Mouse (Mus musculus) forebrain, embryonic 14.5 days (tissue): Measurements from ENCODE around the gene Cpne6. TPM values are rescaled to one million over a fixed set of nuclear protein-coding genes. Genes with fewer than 3 reads are reported as not detected.

Experiments used
- ATAC-seq: fragments of 200-750 bp; cut with Nextera tagmentation; 2 replicates; pipeline ENCODE4 v1.8.0; 2017; ENCODE audit warnings: mild to moderate bottlenecking, moderate library complexity
- DNase-seq: peaks from one replicate; pipeline ENCODE4 v3.0.0-alpha.2; 2015; ENCODE audit warnings: low spot score
- H3K27ac ChIP-seq: fragments of 300-500 bp; sonication (generic); 2 replicates; pipeline ENCODE4 v1.5.1; 2014; ENCODE audit warnings: low read depth, mild to moderate bottlenecking, control low read depth, low read length, moderate library complexity
- H3K27me3 ChIP-seq: fragments of 300-500 bp; sonication (generic); replicated peaks from 2 replicates; pipeline ENCODE4 v1.6.1; 2014; ENCODE audit warnings: low read length, control low read depth, mixed read lengths; ENCODE audit not compliant: control insufficient read depth, insufficient read depth
- H3K36me3 ChIP-seq: fragments of 300-500 bp; sonication (generic); 2 replicates; pipeline ENCODE4 v1.6.1; 2014; ENCODE audit warnings: low read length, control low read depth; ENCODE audit not compliant: control insufficient read depth, insufficient read depth
- H3K4me1 ChIP-seq: fragments of 300-500 bp; sonication (generic); 2 replicates; pipeline ENCODE4 v1.6.1; 2014; ENCODE audit warnings: antibody characterized with exemption, low read length, control low read depth; ENCODE audit not compliant: control insufficient read depth, insufficient read depth
- H3K4me2 ChIP-seq: fragments of 300-500 bp; sonication (generic); 2 replicates; pipeline ENCODE4 v1.6.1; 2014; ENCODE audit warnings: mild to moderate bottlenecking, control low read depth, low read length
- H3K4me3 ChIP-seq: fragments of 300-500 bp; sonication (generic); 2 replicates; pipeline ENCODE4 v1.5.1; 2014; ENCODE audit warnings: low read depth, low read length, control low read depth
- H3K9ac ChIP-seq: fragments of 300-500 bp; sonication (generic); 2 replicates; pipeline ENCODE4 v1.6.1; 2014; ENCODE audit warnings: mild to moderate bottlenecking, low read length, control low read depth, moderate library complexity
- H3K9me3 ChIP-seq: fragments of 300-500 bp; sonication (generic); replicated peaks from 2 replicates; pipeline ENCODE4 v1.6.1; 2016; ENCODE audit warnings: low read length, control low read depth, mixed read lengths; ENCODE audit not compliant: control insufficient read depth
- WGBS: fragments of 180-500 bp; shearing (Covaris S2); extraction: QIAGEN DNeasy Blood & Tissue Kit; methylation state at CpG from one replicate; pipeline ENCODE4 v1.1.7; 2014; 5-methylcytosine and 5-hydroxymethylcytosine counted together
- polyA plus RNA-seq: library from polyadenylated mRNA; unstranded; fragments of >200 nt; fragmentation: Nextera tagmentation; extraction: Ambion mirVana; gene quantifications from 2 replicates; pipeline ENCODE4 v1.2.1, GENCODE M21; 2014

Cpne6 gene
- polyA plus RNA-seq, 1 experiment from 2014 or later, result 4.5 TPM

DNA sequence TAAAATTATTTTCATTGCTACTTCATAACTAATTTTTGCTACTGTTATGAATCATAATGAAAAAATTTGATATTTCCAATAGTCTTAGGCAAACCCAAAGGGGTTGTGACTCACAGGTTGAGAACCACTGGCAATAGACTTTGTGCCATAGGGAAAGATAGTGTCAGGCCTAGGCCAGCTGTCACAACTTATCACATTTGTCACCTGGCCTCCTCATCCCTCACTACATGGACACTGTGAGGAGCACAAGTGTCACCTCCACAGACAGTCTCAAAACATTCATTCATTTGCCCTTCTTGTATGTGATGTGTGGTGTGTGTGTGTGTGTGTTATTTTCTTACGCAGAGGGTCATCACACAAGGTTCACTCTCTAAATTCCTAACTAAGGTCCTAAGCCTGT, 32.8 kb upstream of the Cpne6 start:
- Histone ChIP-seq H3K9me3 (no peaks in the 10 kb centered on the region), H3K4me2 (no peak overlapping the region), H3K27ac (no peak overlapping the region), H3K27me3 (no peaks in the 10 kb centered on the region), H3K4me3 (no peak overlapping the region), H3K9ac (no peak overlapping the region), H3K36me3 (no peaks in the 10 kb centered on the region), H3K4me1 (0 out of 2 replicates have a peak, but pooled peaks cover 5% of the 10 kb centered on the region)
- WGBS, result 95% methylated on average over 1 of the region's 1 CpGs
- no peak for ATAC-seq
- no peak for DNase-seq

DNA sequence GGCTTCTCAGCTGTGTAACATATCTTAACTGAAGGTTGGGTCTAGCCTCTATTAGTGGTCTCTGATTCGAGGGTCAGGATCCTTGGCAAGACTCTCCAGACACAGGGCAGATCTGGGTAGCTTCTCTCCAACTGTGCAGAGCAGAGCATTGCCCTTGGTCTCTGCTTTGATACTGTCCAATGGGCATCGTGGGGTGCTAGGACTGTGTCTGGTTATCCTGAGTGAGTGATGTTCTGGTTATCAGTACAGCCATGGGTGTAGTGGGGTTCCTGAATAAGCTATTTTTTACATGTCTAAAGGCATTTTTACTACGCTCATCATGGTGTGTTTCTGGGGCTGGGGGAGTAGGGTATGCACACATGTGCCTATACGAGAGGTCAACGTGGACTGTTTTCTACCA, 32.4 kb upstream of the Cpne6 start:
- WGBS, result 92% methylated on average over 5 of the region's 5 CpGs

DNA sequence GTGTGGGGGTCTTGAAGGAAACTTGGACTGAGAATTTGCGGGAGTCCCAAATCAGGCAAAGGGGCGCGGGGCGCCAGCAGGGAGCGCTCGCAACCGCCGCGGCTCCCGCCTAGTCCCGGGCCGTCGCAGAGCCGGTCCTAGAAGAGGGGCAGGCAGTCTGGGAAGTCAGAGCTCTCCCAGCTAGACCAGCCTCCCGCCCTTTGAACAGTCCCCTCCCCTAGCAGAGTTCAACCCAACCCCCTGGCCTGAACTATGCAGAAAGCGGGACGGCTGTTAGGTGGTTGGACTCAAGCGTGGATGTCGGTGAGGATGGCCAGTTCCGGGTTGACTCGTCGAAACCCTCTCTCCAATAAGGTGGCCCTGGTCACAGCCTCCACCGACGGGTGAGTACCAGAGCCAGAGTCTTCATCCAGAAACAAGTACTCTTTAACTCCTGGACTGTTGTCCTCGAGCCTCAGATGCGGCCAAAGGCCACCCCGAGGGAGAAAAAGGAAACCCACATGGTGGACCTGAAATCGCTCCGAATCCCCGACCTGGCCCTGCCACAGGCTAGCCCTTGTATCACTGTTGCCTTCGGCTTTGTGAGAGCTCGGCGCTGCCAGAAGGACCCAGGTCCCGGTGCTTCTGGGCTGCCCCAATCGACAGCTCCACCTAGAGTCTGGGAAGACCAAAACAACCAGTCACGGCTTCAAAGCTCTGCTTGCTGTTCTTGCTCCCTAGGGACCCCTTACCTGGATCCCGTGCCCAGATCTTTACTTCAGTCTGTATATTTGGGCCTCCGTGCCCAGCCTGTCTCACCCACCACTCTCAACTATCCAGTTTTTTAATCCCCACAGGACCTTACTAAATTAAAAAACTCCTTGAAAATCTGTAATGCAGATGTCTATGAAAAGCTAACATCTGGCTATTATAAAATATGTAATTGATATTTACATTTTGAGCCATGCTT, 31.3 kb upstream of the Cpne6 start, which contains the start of gene Dhrs4:
TSS of gene Dhrs4 (plus strand) at position 108 of the 949 bp plus-strand sequence.
- H3K36me3 ChIP-seq, result no peaks in the 10 kb centered on the region
- DNase-seq, result peak; percentile 86
- H3K4me2 ChIP-seq, result peak within 1 kb of the TSS; percentile 51
- H3K9ac ChIP-seq, result peak within 1 kb of the TSS; percentile 68
- peak within 1 kb of the TSS; percentile 48 for H3K4me3 ChIP-seq
- H3K9me3 ChIP-seq, result no peaks in the 10 kb centered on the region
- WGBS, result under 1% methylated on average over 38 of the region's 38 CpGs
- peaks cover 6% of the 10 kb centered on the region; the same call in 1 of the 2 replicates for H3K4me1 ChIP-seq
- H3K27me3 ChIP-seq, result no peaks in the 10 kb centered on the region
- peak within 1 kb of the TSS; percentile 28; the same call in 1 of the 2 replicates for H3K27ac ChIP-seq
- ATAC-seq, result peak; percentile 95

More for the DNA sequence above, 32.4 kb upstream of the Cpne6 start:
- DNase-seq (no peak), ATAC-seq (no peak)
- Histone ChIP-seq H3K27me3 (no peaks in the 10 kb centered on the region), H3K36me3 (no peaks in the 10 kb centered on the region), H3K4me1 (0 out of 2 replicates have a peak, but pooled peaks cover 5% of the 10 kb centered on the region), H3K9ac (no peak overlapping the region), H3K4me2 (no peak overlapping the region), H3K9me3 (no peaks in the 10 kb centered on the region), H3K27ac (no peak overlapping the region), H3K4me3 (no peak overlapping the region)

DNA sequence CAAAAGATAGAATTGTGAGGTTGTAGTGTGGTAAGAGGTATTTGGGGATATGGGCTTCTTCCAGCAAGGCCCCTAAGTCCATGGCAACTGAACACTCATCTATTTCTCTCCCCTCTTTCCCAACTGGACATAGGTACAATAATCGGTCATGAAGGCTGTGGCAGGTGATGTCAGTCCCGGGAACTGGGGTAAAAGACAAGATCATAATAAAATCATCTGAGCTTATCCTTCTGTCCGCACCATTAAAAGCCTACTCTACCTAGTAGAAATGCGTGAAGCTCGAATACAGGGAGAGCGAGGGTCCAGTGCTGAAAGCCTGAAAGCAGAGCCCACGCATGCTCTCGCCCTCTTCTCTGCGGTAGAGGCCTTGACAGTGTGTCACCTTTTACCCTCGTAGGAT, 30.6 kb upstream of the Cpne6 start:
- H3K36me3 ChIP-seq, result no peaks in the 10 kb centered on the region
- H3K4me2 ChIP-seq, result no peak overlapping the region
- 95% methylated on average over 10 of the region's 10 CpGs for WGBS
- H3K4me3 ChIP-seq, result no peak overlapping the region
- ATAC-seq, result no peak
- H3K9ac ChIP-seq, result no peak overlapping the region
- H3K4me1 ChIP-seq, result peaks cover 9% of the 10 kb centered on the region; the same call in 1 of the 2 replicates
- no peaks in the 10 kb centered on the region for H3K27me3 ChIP-seq
- H3K9me3 ChIP-seq, result no peaks in the 10 kb centered on the region
- no peak for DNase-seq
- no peak overlapping the region for H3K27ac ChIP-seq

DNA sequence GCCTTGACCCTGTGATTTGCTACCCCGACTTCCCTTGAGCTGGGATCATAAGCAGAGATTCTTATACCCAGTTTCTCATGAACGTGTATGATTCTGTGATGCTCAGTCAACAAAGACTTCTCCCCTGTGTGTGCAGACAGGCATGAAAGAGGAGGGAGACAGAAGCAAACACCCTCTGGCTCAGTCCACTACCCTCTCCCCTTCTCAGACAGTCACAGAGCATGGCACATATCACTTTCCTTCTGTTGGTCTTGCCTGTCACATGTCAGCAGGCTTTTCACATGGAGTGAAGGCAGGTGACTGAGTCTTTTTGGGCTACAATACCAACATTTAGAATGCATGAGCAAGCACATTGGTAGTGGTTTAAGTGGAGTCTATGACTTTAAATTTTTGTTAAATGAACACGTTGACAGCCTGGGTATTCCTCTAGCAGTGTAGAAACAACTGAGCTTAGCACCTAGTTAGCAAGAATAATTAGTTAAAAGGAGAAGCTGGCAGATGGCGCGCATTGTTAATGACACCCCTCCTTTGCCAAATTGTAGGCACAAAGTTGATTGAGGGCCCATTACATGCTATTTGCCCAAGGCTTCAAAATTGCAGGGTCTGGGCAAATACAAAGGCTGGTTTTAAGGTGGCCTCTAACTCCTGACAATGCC, 25.7 kb upstream of the Cpne6 start:
- Histone ChIP-seq H3K27ac (peak overlapping the region; percentile 81), H3K9me3 (no peaks in the 10 kb centered on the region), H3K9ac (no peak overlapping the region), H3K4me3 (no peak overlapping the region), H3K36me3 (no peaks in the 10 kb centered on the region), H3K4me1 (peaks cover 9% of the 10 kb centered on the region; the same call in 1 of the 2 replicates), H3K4me2 (peak overlapping the region; percentile 2; the same call in 1 of the 2 replicates), H3K27me3 (no peaks in the 10 kb centered on the region)
- peak; percentile 91 for DNase-seq
- WGBS, result 28% methylated on average over 5 of the region's 5 CpGs
- peak; percentile 91 for ATAC-seq

DNA sequence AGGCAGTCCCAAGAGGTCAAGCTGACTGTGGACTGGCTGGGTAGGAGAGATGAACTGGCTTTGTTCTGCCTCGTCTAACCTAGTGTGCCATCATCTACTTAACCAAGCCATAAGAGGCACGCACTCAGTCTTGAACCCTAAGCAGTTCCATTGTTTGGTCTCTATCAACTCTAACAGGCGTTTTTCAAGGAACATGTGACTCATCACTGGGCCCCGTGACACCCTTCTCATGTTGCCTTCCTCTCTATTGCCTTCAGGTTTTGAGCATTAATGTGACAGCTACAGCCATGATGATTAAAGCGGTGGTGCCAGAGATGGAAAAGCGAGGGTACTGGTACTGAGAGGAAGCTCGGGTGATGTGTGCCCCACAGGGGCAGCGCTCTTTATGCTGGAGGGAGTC, 23.4 kb upstream of the Cpne6 start:
- no peak overlapping the region for H3K27ac ChIP-seq
- WGBS, result 88% methylated on average over 8 of the region's 8 CpGs

DNA sequence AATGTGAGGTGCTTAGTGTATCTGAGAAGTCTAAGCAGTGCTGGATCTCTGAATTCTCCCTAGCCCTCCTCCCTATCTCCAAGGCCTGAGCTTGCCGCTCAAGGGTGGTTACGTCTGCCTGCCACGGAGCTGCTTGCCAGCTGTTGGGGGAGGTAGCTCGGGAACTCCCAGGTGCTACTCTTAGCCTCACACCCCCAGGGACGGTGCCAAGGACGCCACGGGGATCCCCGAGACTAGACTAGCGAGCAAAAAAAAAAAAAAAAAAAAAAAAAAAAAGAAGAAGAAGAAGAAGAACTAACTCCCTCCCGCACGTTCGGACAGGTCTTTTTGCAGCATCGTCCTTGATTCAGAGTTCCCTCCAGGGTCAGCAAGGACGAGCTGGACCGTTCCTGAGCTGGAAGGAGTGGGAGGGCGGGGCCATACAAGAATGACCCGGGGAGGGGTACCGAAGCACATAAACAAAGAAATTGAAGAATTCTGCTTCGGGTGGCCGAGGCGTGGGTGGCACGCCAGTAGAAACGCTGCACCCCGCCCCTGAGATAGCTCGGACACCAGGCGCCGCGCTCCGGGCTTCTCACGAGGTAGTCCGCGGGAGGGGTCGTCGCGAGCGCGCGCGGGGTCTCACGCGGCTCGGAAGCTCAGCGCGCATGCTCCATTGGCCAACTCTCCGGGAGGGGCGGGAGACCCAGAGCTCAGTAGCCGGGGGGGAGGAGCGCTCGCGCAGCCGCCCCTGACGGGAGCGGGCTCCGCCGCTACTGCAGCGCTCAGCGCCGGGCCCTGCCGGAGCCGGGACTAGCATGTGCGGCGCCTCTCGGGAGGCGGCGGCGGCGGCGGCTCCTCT, 19.7 kb upstream of the Cpne6 start, which contains the start of gene Carmil3:
TSS of gene Carmil3 (plus strand) at position 291 of the 841 bp plus-strand sequence.
- ATAC-seq (peak; percentile 92), DNase-seq (peak; percentile 96)
- Histone ChIP-seq H3K9me3 (no peaks in the 10 kb centered on the region), H3K4me3 (peak within 1 kb of the TSS; percentile 78), H3K27me3 (no peaks in the 10 kb centered on the region), H3K27ac (peak within 1 kb of the TSS; percentile 95), H3K9ac (peak within 1 kb of the TSS; percentile 95), H3K4me1 (peaks cover 9% of the 10 kb centered on the region), H3K36me3 (peaks cover 21% of the 10 kb centered on the region), H3K4me2 (peak within 1 kb of the TSS; percentile 82)
- under 1% methylated on average over 54 of the region's 68 CpGs for WGBS

More for the DNA sequence above, 23.4 kb upstream of the Cpne6 start:
- H3K4me2 ChIP-seq, result no peak overlapping the region
- DNase-seq, result no peak
- no peak overlapping the region for H3K9ac ChIP-seq
- H3K27me3 ChIP-seq, result no peaks in the 10 kb centered on the region
- peaks cover 15% of the 10 kb centered on the region for H3K4me1 ChIP-seq
- H3K9me3 ChIP-seq, result no peaks in the 10 kb centered on the region
- H3K36me3 ChIP-seq, result no peaks in the 10 kb centered on the region
- H3K4me3 ChIP-seq, result no peak overlapping the region
- no peak for ATAC-seq

DNA sequence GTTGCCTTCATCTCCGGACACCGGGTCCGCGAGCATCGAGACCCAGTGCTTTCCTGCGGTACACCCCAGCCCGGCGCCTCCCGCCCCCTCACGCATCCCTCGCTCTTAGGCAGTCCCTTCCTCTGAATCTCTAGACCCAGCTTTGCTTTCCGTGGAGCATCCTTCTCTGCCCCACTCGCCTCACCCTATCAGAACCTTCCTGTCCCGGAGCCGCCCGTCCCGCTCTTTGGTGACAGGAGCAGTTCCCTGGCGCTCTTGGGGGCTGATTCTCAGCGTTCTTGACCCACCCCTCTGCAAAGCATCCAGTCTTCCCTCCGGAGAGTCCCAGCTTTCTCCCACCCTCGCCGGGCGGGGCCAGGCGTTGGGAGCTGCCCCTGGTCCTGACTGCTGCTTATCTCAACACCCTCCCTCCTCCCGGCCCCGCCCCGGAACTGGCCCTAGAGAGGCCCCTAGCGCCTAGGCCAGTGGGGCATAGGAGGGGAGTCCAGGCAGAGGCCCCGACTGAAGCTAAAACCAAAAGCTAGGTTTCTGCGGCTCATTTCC, 18.9 kb upstream of the Cpne6 start:
- peak overlapping the region; percentile 95 for H3K9ac ChIP-seq
- WGBS, result under 1% methylated on average over 30 of the region's 30 CpGs
- H3K4me2 ChIP-seq, result peak overlapping the region; percentile 82
- ATAC-seq, result peak; percentile 70
- no peaks in the 10 kb centered on the region for H3K27me3 ChIP-seq
- H3K4me3 ChIP-seq, result peak overlapping the region; percentile 78
- peak overlapping the region; percentile 95 for H3K27ac ChIP-seq
- H3K9me3 ChIP-seq, result no peaks in the 10 kb centered on the region
- peaks cover 28% of the 10 kb centered on the region for H3K36me3 ChIP-seq
- H3K4me1 ChIP-seq, result peaks cover 6% of the 10 kb centered on the region
- DNase-seq, result peak; percentile 68
